Mouse (Mus musculus): ENCODE results near the gene Efnb3. TPM values are rescaled to one million over a fixed set of nuclear protein-coding genes. Genes with fewer than 3 reads are reported as not detected.
A peak's percentile ranks its signal among the peaks of the same experiment; 100 is the strongest.

Efnb3 gene
- total RNA-seq (2014; rRNA removed) (145 and 155 TPM in 2 replicates), polyA plus RNA-seq (2015; fragmentation: Nextera tagmentation; extraction: Ambion mirVana) (151 and 166 TPM in 2 replicates)

DNA sequence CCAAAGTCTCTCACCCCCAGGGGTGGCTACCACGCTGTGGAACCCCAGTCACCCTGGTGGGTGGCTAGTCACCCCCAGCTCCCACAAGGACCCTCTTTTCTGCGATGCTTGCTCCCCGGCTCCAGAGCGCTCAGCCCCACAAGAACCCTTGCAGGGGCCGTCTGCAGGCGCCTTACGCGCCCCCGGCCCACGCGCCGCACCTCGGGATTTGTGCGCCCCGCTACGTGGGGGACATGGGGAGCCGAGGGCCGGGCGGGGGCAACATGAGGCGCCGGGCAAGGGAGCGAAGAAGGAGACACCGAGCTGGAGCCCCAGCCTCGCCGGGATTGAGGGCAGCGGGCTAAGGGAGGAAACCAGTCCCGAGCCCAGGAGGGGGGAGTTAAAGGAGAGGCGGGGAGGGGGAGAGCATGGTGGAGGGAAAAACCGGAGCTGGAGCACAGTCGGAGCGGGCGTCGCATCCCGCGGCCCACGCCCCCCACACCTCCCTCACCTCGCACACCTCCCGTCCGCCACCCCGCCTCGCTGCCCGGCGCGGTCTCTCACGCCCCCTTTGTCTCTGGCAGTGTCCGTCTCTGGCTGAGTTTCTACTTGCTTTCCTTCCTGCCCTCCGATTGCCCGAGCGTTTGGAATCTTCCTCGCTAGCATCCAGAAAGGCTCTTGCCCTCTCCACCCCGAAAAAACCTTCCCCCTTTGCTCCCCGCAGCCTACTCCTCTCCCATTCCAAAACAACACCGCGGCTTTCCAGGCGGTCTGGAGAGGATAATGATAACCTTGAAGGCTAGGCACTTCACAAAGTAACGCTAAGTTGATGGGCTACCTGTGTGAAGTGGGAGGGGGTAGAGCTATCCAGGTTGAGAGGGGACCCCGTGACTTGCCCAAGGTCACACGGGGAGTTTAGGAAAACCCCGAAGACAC is at the start of gene Efnb3:
Gene Efnb3 (minus strand): TSS at position 355 of the 915 bp plus-strand sequence.
- Histone ChIP-seq H3K36me3 (ENCODE audit: insufficient read depth, low read length) (peaks cover 22% of the 10 kb centered on the region), H3K27ac (ENCODE audit: low read depth, low read length) (peak within 1 kb of the TSS; percentile 91), H3K4me1 (ENCODE audit: insufficient read depth, low read length) (peaks cover 34% of the 10 kb centered on the region), H3K9ac (replicated peaks; ENCODE audit: low read length, poor library complexity, severe bottlenecking) (peak within 1 kb of the TSS; percentile 98), H3K4me2 (ENCODE audit: low read depth, low read length, poor library complexity, severe bottlenecking) (peak within 1 kb of the TSS; percentile 83), H3K27me3 (ENCODE audit: insufficient read depth, low read length) (no peaks in the 10 kb centered on the region), H3K4me3 (ENCODE audit: low read depth, low read length) (peak within 1 kb of the TSS; percentile 91), H3K9me3 (ENCODE audit: low read length) (no peaks in the 10 kb centered on the region)
- 1% methylated on average over 51 of the region's 59 CpGs for whole genome bisulfite sequencing
- peak; percentile 82 for DNase-seq (ENCODE audit: low spot score)
- peak; percentile 56 for ATAC-seq (ENCODE audit: low FRiP score)
- no peak for TF ChIP-seq CTCF (IDR thresholded peaks at IDR 0.05)

DNA sequence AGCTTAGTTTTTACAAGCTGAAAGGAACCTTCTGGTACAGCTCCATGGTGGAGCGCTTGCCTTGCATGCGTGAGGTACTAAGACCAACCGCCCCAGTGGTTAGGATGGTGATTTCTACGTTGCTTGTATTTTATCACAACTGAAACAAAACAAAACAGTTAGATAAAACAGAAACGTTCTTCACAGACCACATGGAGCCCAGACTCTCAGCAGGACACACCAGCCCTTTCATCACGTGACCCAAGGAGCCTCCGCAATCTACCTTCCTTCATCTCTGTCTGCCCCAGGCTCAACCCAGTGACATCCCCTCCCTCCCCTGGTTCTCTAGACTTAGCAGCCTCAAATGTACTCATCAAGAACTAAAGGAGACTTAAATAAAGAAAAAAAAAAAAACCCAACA is 49.4 kb upstream of the Efnb3 start:
- 63% methylated on average over 7 of the region's 7 CpGs for WGBS
- Histone ChIP-seq H3K9me3 (ENCODE audit: low read length) (no peaks in the 10 kb centered on the region), H3K4me2 (ENCODE audit: low read depth, low read length, poor library complexity, severe bottlenecking) (no peak overlapping the region), H3K27me3 (ENCODE audit: insufficient read depth, low read length) (no peaks in the 10 kb centered on the region), H3K36me3 (ENCODE audit: insufficient read depth, low read length) (no peaks in the 10 kb centered on the region), H3K27ac (ENCODE audit: low read depth, low read length) (no peak overlapping the region), H3K9ac (replicated peaks; ENCODE audit: low read length, poor library complexity, severe bottlenecking) (no peak overlapping the region), H3K4me1 (ENCODE audit: insufficient read depth, low read length) (0 out of 2 replicates have a peak, but pooled peaks cover 3% of the 10 kb centered on the region), H3K4me3 (ENCODE audit: low read depth, low read length) (no peak overlapping the region)
- DNase-seq (ENCODE audit: low spot score), result no peak
- no peak for TF ChIP-seq CTCF (IDR thresholded peaks at IDR 0.05)
- no peak for ATAC-seq (ENCODE audit: low FRiP score)

DNA sequence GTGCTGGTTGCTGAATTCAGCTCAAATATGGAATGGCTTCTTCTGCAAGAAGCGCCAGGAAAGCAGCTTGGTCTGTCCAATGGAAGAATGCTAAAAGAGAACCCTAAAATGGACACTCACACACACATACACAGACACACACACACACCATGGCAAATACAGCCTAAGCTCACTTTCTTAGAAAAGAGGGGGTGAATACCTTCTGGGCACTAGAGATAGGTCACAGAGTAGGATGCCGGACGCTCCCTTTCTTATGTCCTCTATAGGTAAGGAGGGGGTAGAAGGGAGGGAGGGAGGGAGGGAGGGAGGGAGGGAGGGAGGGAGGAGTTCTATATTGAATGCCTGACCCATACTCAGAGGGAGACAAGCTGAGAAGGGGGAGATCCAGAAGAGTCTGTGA is 48.5 kb upstream of the Efnb3 start:
- Histone ChIP-seq H3K27me3 (ENCODE audit: insufficient read depth, low read length) (no peaks in the 10 kb centered on the region), H3K4me3 (ENCODE audit: low read depth, low read length) (no peak overlapping the region), H3K4me2 (ENCODE audit: low read depth, low read length, poor library complexity, severe bottlenecking) (no peak overlapping the region), H3K9me3 (ENCODE audit: low read length) (no peaks in the 10 kb centered on the region), H3K36me3 (ENCODE audit: insufficient read depth, low read length) (no peaks in the 10 kb centered on the region), H3K4me1 (ENCODE audit: insufficient read depth, low read length) (peaks cover 10% of the 10 kb centered on the region), H3K27ac (ENCODE audit: low read depth, low read length) (no peak overlapping the region), H3K9ac (replicated peaks; ENCODE audit: low read length, poor library complexity, severe bottlenecking) (no peak overlapping the region)
- ATAC-seq (ENCODE audit: low FRiP score) (no peak), DNase-seq (ENCODE audit: low spot score) (no peak)
- 93% methylated on average over 3 of the region's 3 CpGs for WGBS
- TF ChIP-seq CTCF (IDR thresholded peaks at IDR 0.05), result no peak

DNA sequence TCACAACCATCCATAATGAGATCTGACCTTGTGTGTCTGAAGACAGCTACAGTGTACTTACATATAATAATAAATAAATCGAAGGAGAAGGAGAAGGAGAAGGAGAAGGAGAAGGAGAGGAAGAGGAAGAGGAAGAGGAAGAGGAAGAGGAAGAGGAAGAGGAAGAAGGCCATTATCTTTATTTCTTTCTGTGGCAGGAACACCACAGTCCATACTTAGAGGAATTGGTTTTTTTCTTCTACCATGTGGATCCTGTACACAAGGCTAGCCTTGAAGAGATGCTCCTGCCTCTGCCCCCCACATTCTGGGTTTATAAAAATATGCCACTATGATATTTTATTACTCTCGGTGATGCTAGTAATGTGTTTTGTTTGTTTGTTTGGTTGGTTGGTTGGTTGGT is 46.8 kb upstream of the Efnb3 start:
- no peak overlapping the region for H3K9ac ChIP-seq (replicated peaks; ENCODE audit: low read length, poor library complexity, severe bottlenecking)
- H3K4me2 ChIP-seq (ENCODE audit: low read depth, low read length, poor library complexity, severe bottlenecking), result no peak overlapping the region
- ATAC-seq (ENCODE audit: low FRiP score) (no peak), DNase-seq (ENCODE audit: low spot score) (no peak)
- 87% methylated on average over 2 of the region's 2 CpGs for WGBS
- no peaks in the 10 kb centered on the region for H3K9me3 ChIP-seq (ENCODE audit: low read length)
- peaks cover 10% of the 10 kb centered on the region for H3K4me1 ChIP-seq (ENCODE audit: insufficient read depth, low read length)
- H3K4me3 ChIP-seq (ENCODE audit: low read depth, low read length), result no peak overlapping the region
- H3K27me3 ChIP-seq (ENCODE audit: insufficient read depth, low read length), result no peaks in the 10 kb centered on the region
- TF ChIP-seq CTCF (IDR thresholded peaks at IDR 0.05), result no peak
- peaks cover 10% of the 10 kb centered on the region for H3K36me3 ChIP-seq (ENCODE audit: insufficient read depth, low read length)
- no peak overlapping the region for H3K27ac ChIP-seq (ENCODE audit: low read depth, low read length)

DNA sequence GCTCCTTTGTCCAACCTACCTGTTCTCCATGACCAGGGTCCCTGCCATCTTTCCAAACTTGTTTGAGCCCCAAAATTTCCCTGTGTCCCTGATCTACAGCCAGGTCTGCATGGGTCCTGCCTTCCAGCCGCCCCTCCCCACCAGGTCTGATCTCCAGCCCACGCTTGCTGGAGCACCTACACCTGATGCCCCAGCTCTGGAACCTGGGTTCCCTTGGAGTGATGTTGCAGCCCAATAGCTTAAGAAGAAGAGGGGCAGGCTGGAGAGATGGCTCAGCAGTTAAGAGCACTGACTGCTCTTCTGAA is 46.4 kb upstream of the Efnb3 start:
- Histone ChIP-seq H3K4me1 (ENCODE audit: insufficient read depth, low read length) (peaks cover 10% of the 10 kb centered on the region), H3K4me2 (ENCODE audit: low read depth, low read length, poor library complexity, severe bottlenecking) (peak overlapping the region; percentile 80), H3K9me3 (ENCODE audit: low read length) (no peaks in the 10 kb centered on the region), H3K27ac (ENCODE audit: low read depth, low read length) (peak overlapping the region; percentile 57; the same call in 1 of the 2 replicates), H3K27me3 (ENCODE audit: insufficient read depth, low read length) (no peaks in the 10 kb centered on the region), H3K36me3 (ENCODE audit: insufficient read depth, low read length) (peaks cover 14% of the 10 kb centered on the region), H3K4me3 (ENCODE audit: low read depth, low read length) (peak overlapping the region; percentile 91; the same call in 1 of the 2 replicates), H3K9ac (replicated peaks; ENCODE audit: low read length, poor library complexity, severe bottlenecking) (no peak overlapping the region)
- DNase-seq (ENCODE audit: low spot score) (no peak), ATAC-seq (ENCODE audit: low FRiP score) (no peak)
- WGBS, result 77% methylated on average over 2 of the region's 2 CpGs
- no peak for TF ChIP-seq CTCF (IDR thresholded peaks at IDR 0.05)
